Mouse (Mus musculus) C2C12 (cell line): ENCODE measurements around the gene Fbxo9. TPM values are rescaled to one million over a fixed set of nuclear protein-coding genes. Genes with fewer than 3 reads are reported as not detected.

Source experiments
- H3K27me3 ChIP-seq: one replicate; pipeline ENCODE4 v1.6.1; 2011; ENCODE audit not compliant: control insufficient read depth, insufficient read depth, insufficient read length
- H3K36me3 ChIP-seq: one replicate; pipeline ENCODE4 v1.6.1; 2011; ENCODE audit not compliant: control insufficient read depth, insufficient read depth
- H3K4me3 ChIP-seq: one replicate; pipeline ENCODE4 v1.5.1; 2011; ENCODE audit warnings: mild to moderate bottlenecking, control low read depth; ENCODE audit not compliant: poor library complexity, insufficient read depth, severe bottlenecking
- H3K79me2 ChIP-seq: one replicate; pipeline ENCODE4 v1.6.1; 2011; ENCODE audit not compliant: control insufficient read depth, insufficient read depth
- H3K79me3 ChIP-seq: one replicate; pipeline ENCODE4 v1.6.1; 2011; ENCODE audit warnings: low read depth, control low read depth
- H3ac ChIP-seq: one replicate; pipeline ENCODE3; 2011; ENCODE audit warnings: low read depth; ENCODE audit not compliant: control insufficient read depth, insufficient read length
- CEBPB ChIP-seq: IDR thresholded peaks from one replicate; pipeline ENCODE4 v1.6.1; 2011; ENCODE audit warnings: low read depth, mild to moderate bottlenecking, control low read depth, moderate library complexity
- CTCF ChIP-seq: IDR thresholded peaks from one replicate; pipeline ENCODE4 v1.5.1; 2011; ENCODE audit not compliant: control insufficient read depth, insufficient read depth, insufficient read length
- FOSL1 ChIP-seq: IDR thresholded peaks from one replicate; pipeline ENCODE4 v1.8.0; 2011; ENCODE audit warnings: mild to moderate bottlenecking, low read length; ENCODE audit not compliant: poor library complexity, insufficient read depth, severe bottlenecking
- MAX ChIP-seq: IDR thresholded peaks from one replicate; pipeline ENCODE4 v1.6.1; 2011; ENCODE audit warnings: mild to moderate bottlenecking, control low read depth
- MYOD1 ChIP-seq: IDR thresholded peaks from one replicate; pipeline ENCODE4 v1.6.1; 2011; ENCODE audit warnings: low read depth; ENCODE audit not compliant: control insufficient read depth, insufficient read length
- MYOG ChIP-seq: IDR thresholded peaks from one replicate; pipeline ENCODE4 v1.6.1; 2011; ENCODE audit not compliant: control insufficient read depth, insufficient read length; ENCODE audit errors: extremely low read depth
- USF1 ChIP-seq: IDR thresholded peaks from one replicate; pipeline ENCODE4 v1.6.1; 2011; ENCODE audit warnings: low read depth, mild to moderate bottlenecking, control low read depth, moderate library complexity
- polyA plus RNA-seq: library from polyadenylated mRNA; unstranded; fragments of >200 nt; fragmentation: generic; extraction: Trizol; gene quantifications from one replicate; pipeline ENCODE4 v1.2.1, GENCODE M21; 2012; ENCODE audit warnings: missing spikeins

Fbxo9 gene
- polyA plus RNA-seq, 1 experiment, result 17.2 TPM

DNA sequence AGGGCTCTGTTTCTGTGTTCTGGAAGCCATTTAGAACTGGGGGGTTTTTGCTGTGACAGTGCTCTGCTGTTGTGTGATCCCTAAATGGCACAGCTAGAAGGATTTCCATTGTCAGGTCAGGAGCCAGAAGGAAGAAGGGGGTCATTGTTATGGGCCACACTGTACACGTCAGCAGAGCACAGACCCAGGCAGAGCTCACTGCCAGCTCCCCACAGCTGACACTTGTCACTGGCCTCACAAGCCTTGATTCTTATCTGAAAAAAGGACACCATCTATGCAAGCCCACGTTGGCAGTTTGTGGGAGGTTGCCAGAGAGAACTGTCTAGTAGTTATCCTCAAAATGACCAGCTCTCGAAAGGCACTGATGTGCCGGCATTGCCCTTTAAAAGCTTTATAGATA is 37.2 kb upstream of the Fbxo9 start:
- peaks cover 5% of the 10 kb centered on the region for H3K36me3 ChIP-seq
- TF ChIP-seq USF1 (no peak), FOSL1 (no peak), MYOG (no peak), CTCF (no peak), MAX (no peak), MYOD1 (no peak), CEBPB (no peak)
- H3K4me3 ChIP-seq, result no peak overlapping the region
- H3ac ChIP-seq, result no peak overlapping the region
- no peaks in the 10 kb centered on the region for H3K79me3 ChIP-seq
- no peaks in the 10 kb centered on the region for H3K27me3 ChIP-seq
- no peaks in the 10 kb centered on the region for H3K79me2 ChIP-seq

GRCm38 (mm10) chr9:78139463-78139862 is 30.6 kb upstream of the Fbxo9 start:
- Histone ChIP-seq H3K36me3 (peaks cover 7% of the 10 kb centered on the region), H3K79me2 (no peaks in the 10 kb centered on the region), H3K27me3 (no peaks in the 10 kb centered on the region), H3ac (no peak overlapping the region), H3K4me3 (no peak overlapping the region), H3K79me3 (no peaks in the 10 kb centered on the region)
- TF ChIP-seq CEBPB (no peak), USF1 (no peak), CTCF (no peak), MYOD1 (no peak)

DNA sequence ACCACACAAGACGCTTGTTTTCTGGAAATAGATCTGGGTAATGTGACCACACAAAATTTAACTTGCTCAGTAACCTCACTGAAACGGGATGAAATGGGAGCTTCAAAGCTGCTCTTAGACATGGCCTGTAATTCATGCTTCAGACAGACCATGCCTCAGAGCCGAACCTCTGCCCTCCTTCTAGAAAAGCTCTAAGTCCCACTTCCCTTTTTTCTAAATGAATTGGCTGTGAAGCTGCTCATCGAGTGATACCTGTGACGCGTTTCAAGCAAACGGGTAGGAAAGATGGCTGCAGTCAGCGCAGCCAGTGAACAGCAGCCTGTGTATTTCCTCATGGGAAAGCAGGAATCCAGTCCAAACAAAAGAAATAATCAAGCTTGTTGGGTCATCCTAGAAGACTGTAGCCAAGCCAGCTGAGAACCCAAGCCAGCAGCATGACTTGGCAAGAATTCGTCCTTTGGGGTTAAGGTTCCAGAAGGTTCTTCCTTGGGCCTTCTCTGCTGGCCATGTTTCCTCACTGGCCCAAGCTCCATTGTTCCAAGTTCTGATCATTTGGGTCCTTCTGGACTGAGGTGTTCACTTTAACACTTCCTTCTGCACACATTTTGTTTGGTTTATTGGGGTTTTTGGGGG is 29.3 kb upstream of the Fbxo9 start:
- TF ChIP-seq MYOG, result no peak
- no peak for TF ChIP-seq CTCF
- no peak for TF ChIP-seq CEBPB
- H3K79me2 ChIP-seq, result no peaks in the 10 kb centered on the region
- no peak overlapping the region for H3K4me3 ChIP-seq
- H3K79me3 ChIP-seq, result no peaks in the 10 kb centered on the region
- H3K36me3 ChIP-seq, result peaks cover 7% of the 10 kb centered on the region
- H3K27me3 ChIP-seq, result no peaks in the 10 kb centered on the region
- H3ac ChIP-seq, result no peak overlapping the region

DNA sequence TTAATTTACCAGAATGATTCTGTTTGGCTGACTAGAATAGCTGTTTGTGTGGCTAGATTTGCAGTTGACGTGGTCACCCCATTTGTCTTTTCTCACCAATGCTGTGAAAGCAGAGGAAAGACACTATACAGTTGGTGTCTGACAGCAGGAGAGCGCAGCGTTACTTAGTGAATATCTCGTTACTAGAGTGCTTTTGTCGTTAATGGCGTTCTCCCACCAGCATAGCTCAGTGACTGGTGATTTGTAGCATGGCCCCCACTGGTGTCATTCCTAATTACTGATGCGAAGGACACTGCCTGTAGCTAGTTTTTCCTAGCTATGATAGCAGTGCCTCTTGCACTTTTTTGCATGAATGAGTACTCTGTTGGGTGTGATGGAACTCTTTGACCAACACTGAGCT is 26.8 kb upstream of the Fbxo9 start:
- no peaks in the 10 kb centered on the region for H3K79me3 ChIP-seq
- no peak overlapping the region for H3ac ChIP-seq
- no peak for TF ChIP-seq CEBPB
- TF ChIP-seq FOSL1, result no peak
- TF ChIP-seq MYOD1, result no peak
- no peak for TF ChIP-seq CTCF
- TF ChIP-seq USF1, result no peak
- H3K36me3 ChIP-seq, result no peaks in the 10 kb centered on the region
- no peaks in the 10 kb centered on the region for H3K27me3 ChIP-seq
- no peak overlapping the region for H3K4me3 ChIP-seq
- no peaks in the 10 kb centered on the region for H3K79me2 ChIP-seq

DNA sequence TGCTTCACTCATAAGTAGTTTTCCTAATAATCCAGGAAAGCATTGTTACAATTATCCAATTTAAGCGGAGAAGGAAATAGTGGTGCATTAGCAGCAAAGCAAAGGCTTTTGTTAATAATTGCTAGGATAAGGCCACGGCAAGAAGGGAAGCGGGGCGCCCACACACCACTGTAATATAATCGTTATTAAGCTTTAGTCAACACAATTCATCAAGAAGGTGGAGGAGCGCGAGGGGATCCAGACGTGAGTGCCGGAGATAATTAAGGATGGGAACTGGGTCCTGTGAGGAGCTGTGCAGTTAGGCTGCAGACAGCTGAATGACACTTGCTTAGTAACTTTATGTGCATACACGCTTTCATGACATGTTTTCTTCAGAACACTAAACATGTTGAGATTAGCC is 17.8 kb upstream of the Fbxo9 start:
- Histone ChIP-seq H3K79me3 (no peaks in the 10 kb centered on the region), H3K27me3 (no peaks in the 10 kb centered on the region), H3K36me3 (no peaks in the 10 kb centered on the region), H3ac (no peak overlapping the region), H3K79me2 (no peaks in the 10 kb centered on the region), H3K4me3 (no peak overlapping the region)
- TF ChIP-seq USF1 (no peak), FOSL1 (no peak), MYOG (no peak), CEBPB (no peak), CTCF (no peak), MYOD1 (no peak), MAX (no peak)

DNA sequence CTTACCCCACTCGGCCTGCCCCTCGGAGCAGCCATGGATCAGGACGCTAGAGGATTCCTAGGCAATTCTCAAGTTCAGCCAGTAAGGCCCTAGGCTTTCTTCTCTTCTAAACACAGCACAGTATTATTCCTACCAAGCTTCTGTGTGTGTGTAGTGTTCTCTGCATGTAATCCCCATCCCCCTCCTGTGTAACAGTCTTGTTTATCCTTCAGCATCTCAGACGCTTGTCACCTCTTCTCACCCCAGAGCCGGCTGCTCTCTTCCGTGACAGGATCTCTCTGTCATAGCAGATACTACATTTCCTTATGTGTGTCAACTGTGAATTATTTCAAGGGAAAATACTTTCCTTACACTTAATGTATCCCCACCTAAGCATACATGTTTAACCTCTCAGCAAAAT is 17.1 kb upstream of the Fbxo9 start:
- H3K79me2 ChIP-seq, result no peaks in the 10 kb centered on the region
- H3K27me3 ChIP-seq, result no peaks in the 10 kb centered on the region
- no peaks in the 10 kb centered on the region for H3K36me3 ChIP-seq
- H3K79me3 ChIP-seq, result no peaks in the 10 kb centered on the region
- no peak for TF ChIP-seq USF1
- TF ChIP-seq CEBPB, result no peak
- TF ChIP-seq MAX, result no peak
- no peak for TF ChIP-seq FOSL1
- no peak for TF ChIP-seq CTCF
- no peak for TF ChIP-seq MYOD1
- TF ChIP-seq MYOG, result no peak
- H3ac ChIP-seq, result no peak overlapping the region
- no peak overlapping the region for H3K4me3 ChIP-seq
